Mouse (Mus musculus) forebrain, embryonic 16.5 days (tissue): Measurements from ENCODE around the gene Xrn1. TPM values are rescaled to one million over a fixed set of nuclear protein-coding genes. Genes with fewer than 3 reads are reported as not detected.

Experiments
- ATAC-seq: fragments of 200-750 bp; cut with Nextera tagmentation; 2 replicates; pipeline ENCODE4 v1.8.0; 2017; ENCODE audit warnings: mild to moderate bottlenecking, moderate library complexity
- H3K27ac ChIP-seq: fragments of 300-500 bp; sonication (generic); 2 replicates; pipeline ENCODE4 v1.5.1; 2014; ENCODE audit warnings: low read length, control low read depth
- H3K27me3 ChIP-seq: fragments of 300-500 bp; sonication (generic); replicated peaks from 2 replicates; pipeline ENCODE4 v1.6.1; 2014; ENCODE audit warnings: low read length; ENCODE audit not compliant: control insufficient read depth, insufficient read depth
- H3K36me3 ChIP-seq: fragments of 300-500 bp; sonication (generic); 2 replicates; pipeline ENCODE4 v1.6.1; 2014; ENCODE audit not compliant: control insufficient read depth, insufficient read depth
- H3K4me1 ChIP-seq: fragments of 300-500 bp; sonication (generic); replicated peaks from 2 replicates; pipeline ENCODE4 v1.6.1; 2014; ENCODE audit warnings: low read length; ENCODE audit not compliant: control insufficient read depth, insufficient read depth
- H3K4me2 ChIP-seq: fragments of 300-500 bp; sonication (generic); 2 replicates; pipeline ENCODE4 v1.6.1; 2014; ENCODE audit warnings: mild to moderate bottlenecking, low read length, control low read depth
- H3K4me3 ChIP-seq: fragments of 300-500 bp; sonication (generic); replicated peaks from 2 replicates; pipeline ENCODE4 v1.5.1; 2014; ENCODE audit warnings: mild to moderate bottlenecking, low read length, control low read depth
- H3K9ac ChIP-seq: fragments of 300-500 bp; sonication (generic); replicated peaks from 2 replicates; pipeline ENCODE4 v1.6.1; 2014; ENCODE audit warnings: low read depth, low read length, control low read depth
- H3K9me3 ChIP-seq: fragments of 300-500 bp; sonication (generic); 2 replicates; pipeline ENCODE4 v1.6.1; 2016; ENCODE audit warnings: low read length; ENCODE audit not compliant: control insufficient read depth
- WGBS: fragments of 180-500 bp; shearing (Covaris S2); extraction: QIAGEN DNeasy Blood & Tissue Kit; methylation state at CpG from one replicate; pipeline ENCODE4 v1.1.7; 2014; 5-methylcytosine and 5-hydroxymethylcytosine counted together
- polyA plus RNA-seq: library from polyadenylated mRNA; unstranded; fragments of >200 nt; fragmentation: Nextera tagmentation; extraction: Ambion mirVana; gene quantifications from 2 replicates; pipeline ENCODE4 v1.2.1, GENCODE M21; 2015

Xrn1 gene
- polyA plus RNA-seq, 1 experiment from 2014 or later: 19.1 TPM

DNA sequence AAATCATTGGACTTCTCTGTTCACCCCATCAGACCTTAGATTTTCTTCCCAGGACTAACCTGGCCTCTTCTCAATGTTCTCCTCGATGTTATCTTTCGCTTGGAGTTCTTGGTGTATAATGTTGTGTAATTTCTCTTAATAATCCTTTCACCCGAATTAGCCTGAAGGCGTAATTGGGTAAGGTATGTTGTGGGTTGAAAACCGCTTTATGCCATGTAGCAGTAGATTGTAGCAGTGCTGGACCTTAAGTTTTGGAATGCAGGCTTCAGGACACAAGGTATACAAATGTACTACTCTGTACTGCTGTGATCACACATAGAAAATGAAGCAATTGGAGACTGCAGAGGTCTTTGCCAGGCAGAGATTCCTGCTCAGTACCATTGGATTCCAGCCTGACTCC is 75.3 kb downstream of the Xrn1 start:
- 94% methylated on average over 5 of the region's 5 CpGs for WGBS
- Histone ChIP-seq H3K4me1 (no peaks in the 10 kb centered on the region), H3K9me3 (no peaks in the 10 kb centered on the region), H3K4me2 (no peak overlapping the region), H3K27me3 (no peaks in the 10 kb centered on the region), H3K4me3 (no peak overlapping the region), H3K9ac (no peak overlapping the region), H3K36me3 (peaks cover 37% of the 10 kb centered on the region), H3K27ac (no peak overlapping the region)
- ATAC-seq: no peak

DNA sequence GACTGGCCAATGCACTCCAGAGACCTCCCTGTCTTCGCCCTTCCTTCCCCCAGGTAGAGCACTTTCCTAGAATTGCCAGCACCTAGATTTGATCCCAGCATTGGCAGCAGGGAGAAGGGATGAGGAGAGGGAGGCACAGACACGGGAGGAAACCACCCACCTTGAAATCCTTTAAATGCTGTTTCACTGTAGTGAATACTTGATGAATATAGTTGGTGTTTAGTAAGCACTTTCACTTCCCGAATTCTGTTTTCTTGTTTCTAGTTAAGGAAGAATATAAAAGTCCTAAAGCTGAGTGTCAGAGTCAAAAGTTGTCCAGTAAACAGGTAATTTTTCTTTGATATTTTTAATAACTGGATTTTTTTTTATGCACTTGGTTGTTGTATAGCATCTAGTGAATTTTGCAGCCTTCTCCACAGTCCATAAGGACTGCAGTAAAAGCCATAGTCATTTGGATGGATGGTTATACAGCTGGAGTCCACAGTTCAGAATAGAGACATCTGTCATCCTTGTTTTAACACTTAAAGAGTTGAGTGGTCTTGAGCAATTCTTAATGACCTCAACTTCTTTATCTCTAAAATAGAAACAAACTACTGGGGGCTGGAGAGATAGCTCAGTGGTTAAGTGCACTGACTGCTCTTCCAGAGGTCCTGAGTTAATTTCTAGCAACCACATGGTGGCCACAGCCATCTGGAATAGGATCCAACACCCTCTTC is 81.0 kb downstream of the Xrn1 start:
- Histone ChIP-seq H3K4me3 (no peak overlapping the region), H3K36me3 (peaks cover 23% of the 10 kb centered on the region), H3K27me3 (no peaks in the 10 kb centered on the region), H3K27ac (no peak overlapping the region), H3K4me2 (no peak overlapping the region), H3K9me3 (no peaks in the 10 kb centered on the region), H3K9ac (no peak overlapping the region), H3K4me1 (no peaks in the 10 kb centered on the region)
- no peak for ATAC-seq
- WGBS: 92% methylated on average over 3 of the region's 3 CpGs

- Histone ChIP-seq H3K27me3 (no peaks in the 10 kb centered on the region), H3K9ac (no peak overlapping the region), H3K9me3 (no peaks in the 10 kb centered on the region), H3K4me2 (no peak overlapping the region), H3K27ac (no peak overlapping the region), H3K4me3 (no peak overlapping the region), H3K4me1 (no peaks in the 10 kb centered on the region), H3K36me3 (peaks cover 39% of the 10 kb centered on the region)
- ATAC-seq: no peak
- whole genome bisulfite sequencing: 89% methylated on average over 3 of the region's 3 CpGs
These were observed 89.7 kb downstream of the Xrn1 start for GRCm38 (mm10) chr9:96044214-96044613.

- Histone ChIP-seq H3K4me2 (no peak overlapping the region), H3K9ac (no peak overlapping the region), H3K4me1 (no peaks in the 10 kb centered on the region), H3K36me3 (peaks cover 36% of the 10 kb centered on the region), H3K27me3 (no peaks in the 10 kb centered on the region), H3K9me3 (no peaks in the 10 kb centered on the region), H3K27ac (no peak overlapping the region), H3K4me3 (no peak overlapping the region)
- WGBS: 96% methylated on average over 4 of the region's 4 CpGs
- ATAC-seq: no peak
These were observed 96.9 kb downstream of the Xrn1 start for GRCm38 (mm10) chr9:96051501-96051900.

GRCm38 (mm10) chr9:96054878-96055277 is 100.3 kb downstream of the Xrn1 start:
- WGBS: 84% methylated on average over 5 of the region's 5 CpGs
- peaks cover 33% of the 10 kb centered on the region for H3K36me3 ChIP-seq
- H3K4me2 ChIP-seq: no peak overlapping the region
- no peak for ATAC-seq
- H3K4me3 ChIP-seq: no peak overlapping the region
- H3K9ac ChIP-seq: no peak overlapping the region
- H3K9me3 ChIP-seq: peaks cover 5% of the 10 kb centered on the region; the same call in 1 of the 2 replicates
- no peaks in the 10 kb centered on the region for H3K27me3 ChIP-seq
- H3K27ac ChIP-seq: no peak overlapping the region
- H3K4me1 ChIP-seq: no peaks in the 10 kb centered on the region

DNA sequence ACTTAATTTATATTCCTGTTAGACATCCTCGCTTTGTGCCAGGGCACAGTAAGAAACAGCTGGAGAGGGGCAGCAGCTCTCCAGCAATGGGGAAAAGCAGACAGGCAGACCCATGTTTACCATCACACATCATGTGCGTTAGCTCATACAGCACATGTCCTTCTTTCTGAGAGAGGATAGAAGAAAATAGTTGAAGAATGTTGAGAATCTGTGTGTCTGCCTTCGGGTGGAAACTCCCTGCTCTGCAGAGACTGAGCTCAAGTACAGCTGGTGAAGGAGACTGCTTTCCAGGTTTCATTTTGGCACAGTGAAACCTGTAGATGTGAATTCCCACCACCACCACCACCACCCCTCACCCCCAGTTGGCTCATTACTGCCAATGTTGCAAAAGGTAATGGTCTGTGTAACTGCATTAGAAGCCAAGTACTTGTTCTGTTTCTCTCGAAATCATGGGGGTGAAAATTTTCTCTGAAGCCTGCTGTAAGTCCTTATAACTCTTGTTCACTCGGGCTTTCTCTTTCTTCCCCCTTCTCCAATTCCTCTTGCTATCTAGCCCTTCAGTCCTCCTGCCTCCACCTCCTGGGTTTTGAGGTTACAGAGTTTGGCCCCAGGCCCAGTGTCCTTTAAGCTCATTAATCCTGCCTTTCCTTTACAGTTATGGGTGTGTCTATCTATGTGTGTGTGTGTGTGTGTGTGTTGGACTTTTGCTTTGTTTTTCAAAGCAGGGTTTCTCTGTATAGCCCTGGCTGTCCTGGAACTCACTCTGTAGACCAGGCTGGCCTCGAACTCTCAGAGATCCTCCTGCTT is 102.1 kb downstream of the Xrn1 start:
- H3K4me3 ChIP-seq: no peak overlapping the region
- H3K36me3 ChIP-seq: peaks cover 20% of the 10 kb centered on the region
- H3K4me1 ChIP-seq: no peaks in the 10 kb centered on the region
- H3K9me3 ChIP-seq: peaks cover 5% of the 10 kb centered on the region; the same call in 1 of the 2 replicates
- H3K27me3 ChIP-seq: no peaks in the 10 kb centered on the region
- H3K4me2 ChIP-seq: no peak overlapping the region
- no peak for ATAC-seq
- 88% methylated on average over 6 of the region's 6 CpGs for WGBS
- H3K9ac ChIP-seq: no peak overlapping the region
- no peak overlapping the region for H3K27ac ChIP-seq

DNA sequence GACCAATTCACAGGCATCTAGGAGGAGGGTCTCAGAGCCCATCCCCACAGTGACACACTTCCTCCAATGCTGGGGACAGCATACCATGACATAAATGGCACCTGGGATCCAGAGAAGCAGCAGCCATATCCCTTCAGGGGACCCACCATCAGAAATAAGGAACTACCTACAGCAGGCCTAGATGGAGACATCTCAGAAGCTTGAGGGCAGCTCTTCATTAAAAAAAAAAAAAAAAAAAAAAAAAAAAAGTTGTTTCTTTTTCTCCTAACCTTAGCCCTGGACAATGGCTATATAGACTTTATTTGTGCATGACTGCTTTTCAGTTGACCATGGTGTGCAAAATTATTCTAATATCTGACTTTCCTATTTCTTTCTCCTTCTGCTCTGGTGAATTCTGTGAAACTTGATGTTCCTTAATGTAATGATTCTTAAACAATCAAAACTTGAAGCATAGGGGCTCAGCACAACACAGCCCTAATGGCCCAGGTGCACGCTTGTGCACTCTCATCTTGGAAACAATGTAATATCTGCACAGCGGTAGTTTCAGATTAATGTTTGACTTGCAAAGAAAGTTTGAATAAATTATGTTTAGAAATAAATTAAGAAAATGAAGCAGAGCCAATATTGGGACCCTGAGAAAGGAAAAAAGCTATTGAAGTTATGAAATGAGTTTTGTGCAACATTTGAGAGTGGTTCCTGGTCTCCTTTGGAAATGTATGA is 108.7 kb downstream of the Xrn1 start:
- WGBS: 92% methylated on average over 2 of the region's 2 CpGs
- no peak overlapping the region for H3K4me2 ChIP-seq
- H3K4me3 ChIP-seq: no peak overlapping the region
- peaks cover 7% of the 10 kb centered on the region for H3K36me3 ChIP-seq
- H3K4me1 ChIP-seq: no peaks in the 10 kb centered on the region
- H3K9ac ChIP-seq: no peak overlapping the region
- H3K27me3 ChIP-seq: no peaks in the 10 kb centered on the region
- no peak for ATAC-seq
- H3K9me3 ChIP-seq: peaks cover 2% of the 10 kb centered on the region; the same call in 1 of the 2 replicates
- no peak overlapping the region for H3K27ac ChIP-seq

DNA sequence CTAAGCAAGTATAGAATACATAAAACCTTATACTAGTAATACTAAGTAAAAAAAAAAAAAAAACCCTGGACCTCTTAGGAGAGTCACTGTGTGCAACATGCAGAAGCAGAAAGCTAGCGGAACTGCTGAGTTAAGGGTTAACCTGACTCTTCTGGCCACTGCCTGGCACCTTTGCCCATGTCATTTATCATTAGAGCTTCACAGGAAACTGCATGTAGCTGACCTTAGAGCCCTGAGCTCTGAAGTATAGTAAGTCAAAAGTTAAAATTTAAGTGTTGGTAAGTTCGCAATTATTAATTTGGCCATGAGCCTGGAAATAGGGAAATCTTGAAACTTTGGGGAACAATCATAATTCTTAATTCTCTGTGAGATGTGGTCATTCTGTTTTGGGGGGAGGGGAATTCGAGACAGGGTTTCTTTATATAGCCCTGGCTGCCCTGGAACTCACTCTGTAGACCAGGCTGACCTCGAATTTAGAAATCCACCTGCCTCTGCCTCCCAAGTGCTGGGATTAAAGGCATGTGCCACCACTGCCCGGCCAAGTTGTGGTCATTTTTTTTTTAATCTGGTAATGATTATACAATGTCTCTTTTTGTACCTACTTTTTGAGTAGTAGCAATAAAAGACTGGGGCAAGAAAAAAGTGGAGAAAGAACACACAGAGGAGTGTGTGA is 109.4 kb downstream of the Xrn1 start:
- Histone ChIP-seq H3K27me3 (no peaks in the 10 kb centered on the region), H3K36me3 (peaks cover under 1% of the 10 kb centered on the region), H3K4me3 (no peak overlapping the region), H3K9ac (no peak overlapping the region), H3K27ac (no peak overlapping the region), H3K4me1 (no peaks in the 10 kb centered on the region), H3K4me2 (no peak overlapping the region), H3K9me3 (no peaks in the 10 kb centered on the region)
- no peak for ATAC-seq
- 83% methylated on average over 5 of the region's 5 CpGs for WGBS

GRCm38 (mm10) chr9:96067507-96067906 is 112.9 kb downstream of the Xrn1 start:
- no peak overlapping the region for H3K27ac ChIP-seq
- no peak overlapping the region for H3K9ac ChIP-seq
- no peak for ATAC-seq
- no peaks in the 10 kb centered on the region for H3K27me3 ChIP-seq
- H3K36me3 ChIP-seq: no peaks in the 10 kb centered on the region
- no peaks in the 10 kb centered on the region for H3K4me1 ChIP-seq
- no peaks in the 10 kb centered on the region for H3K9me3 ChIP-seq
- WGBS: 78% methylated on average over 2 of the region's 2 CpGs
- no peak overlapping the region for H3K4me2 ChIP-seq
- no peak overlapping the region for H3K4me3 ChIP-seq
